Mouse (Mus musculus) midbrain, embryonic 11.5 days (tissue): ENCODE results near the gene Dppa4. TPM values are rescaled to one million over a fixed set of nuclear protein-coding genes. Genes with fewer than 3 reads are reported as not detected.

Experiments used
- ATAC-seq: fragments of 200-750 bp; cut with Nextera tagmentation; 2 replicates; pipeline ENCODE4 v1.8.0; 2017; ENCODE audit warnings: moderate TSS enrichment, moderate library complexity; ENCODE audit not compliant: low FRiP score
- DNase-seq: peaks from one replicate; pipeline ENCODE4 v3.0.0; 2015; ENCODE audit warnings: low spot score; ENCODE audit errors: missing footprints
- H3K27ac ChIP-seq: fragments of 300-500 bp; sonication (generic); 2 replicates; pipeline ENCODE4 v1.5.1; 2014; ENCODE audit warnings: low read depth, low read length
- H3K27me3 ChIP-seq: fragments of 300-500 bp; sonication (generic); 2 replicates; pipeline ENCODE4 v1.6.1; 2014; ENCODE audit warnings: mild to moderate bottlenecking, low read length, moderate library complexity, mixed read lengths; ENCODE audit not compliant: control insufficient read depth, insufficient read depth
- H3K36me3 ChIP-seq: fragments of 300-500 bp; sonication (generic); 2 replicates; pipeline ENCODE4 v1.6.1; 2014; ENCODE audit warnings: mild to moderate bottlenecking, low read length, moderate library complexity, mixed read lengths; ENCODE audit not compliant: control insufficient read depth, insufficient read depth
- H3K4me1 ChIP-seq: fragments of 300-500 bp; sonication (generic); 2 replicates; pipeline ENCODE4 v1.6.1; 2014; ENCODE audit warnings: low read length; ENCODE audit not compliant: control insufficient read depth, insufficient read depth
- H3K4me2 ChIP-seq: fragments of 300-500 bp; sonication (generic); 2 replicates; pipeline ENCODE4 v1.6.1; 2014; ENCODE audit warnings: mild to moderate bottlenecking, moderate library complexity
- H3K4me3 ChIP-seq: fragments of 300-500 bp; sonication (generic); 2 replicates; pipeline ENCODE4 v1.5.1; 2014; ENCODE audit warnings: low read depth, low read length
- H3K9ac ChIP-seq: fragments of 300-500 bp; sonication (generic); 2 replicates; pipeline ENCODE4 v1.6.1; 2014; ENCODE audit warnings: low read length
- H3K9me3 ChIP-seq: fragments of 300-500 bp; sonication (generic); 2 replicates; pipeline ENCODE4 v1.6.1; 2016; ENCODE audit warnings: low read length; ENCODE audit not compliant: control insufficient read depth
- WGBS: fragments of 180-500 bp; shearing (Covaris S2); extraction: QIAGEN DNeasy Blood & Tissue Kit; methylation state at CpG from one replicate; pipeline ENCODE4 v1.1.7; 2014; 5-methylcytosine and 5-hydroxymethylcytosine counted together
- polyA plus RNA-seq: library from polyadenylated mRNA; unstranded; fragments of >200 nt; fragmentation: Nextera tagmentation; extraction: Ambion mirVana; gene quantifications from 2 replicates; pipeline ENCODE4 v1.2.1, GENCODE M21; 2014

Gene Dppa4
- polyA plus RNA-seq, 1 experiment from 2014 or later = not detected

- ATAC-seq (no peak), DNase-seq (no peak)
- no peak overlapping the region for H3K4me2 ChIP-seq
- no peak overlapping the region for H3K27ac ChIP-seq
- H3K4me1 ChIP-seq = no peaks in the 10 kb centered on the region
- no peaks in the 10 kb centered on the region for H3K27me3 ChIP-seq
- H3K9ac ChIP-seq = no peak overlapping the region
- H3K36me3 ChIP-seq = no peaks in the 10 kb centered on the region
- no peak overlapping the region for H3K4me3 ChIP-seq
- 84% methylated on average over 12 of the region's 12 CpGs for WGBS
- H3K9me3 ChIP-seq = no peaks in the 10 kb centered on the region; the same call in 1 of the 2 replicates
Observed at GRCm38 (mm10) chr16:48309912-48310630, 26.5 kb downstream of the Dppa4 start.

- Histone ChIP-seq H3K9ac (no peak overlapping the region), H3K4me3 (no peak overlapping the region), H3K4me1 (no peaks in the 10 kb centered on the region), H3K9me3 (no peaks in the 10 kb centered on the region; the same call in 1 of the 2 replicates), H3K27ac (no peak overlapping the region), H3K36me3 (no peaks in the 10 kb centered on the region), H3K27me3 (no peaks in the 10 kb centered on the region), H3K4me2 (no peak overlapping the region)
- no peak for DNase-seq
- no peak for ATAC-seq
- 88% methylated on average over 3 of the region's 3 CpGs for WGBS
Observed at GRCm38 (mm10) chr16:48315294-48315693, 31.8 kb downstream of the Dppa4 start.

- no peaks in the 10 kb centered on the region for H3K36me3 ChIP-seq
- WGBS = 97% methylated on average over 6 of the region's 6 CpGs
- no peak for DNase-seq
- no peak for ATAC-seq
- H3K4me1 ChIP-seq = no peaks in the 10 kb centered on the region
- no peak overlapping the region for H3K4me2 ChIP-seq
- no peaks in the 10 kb centered on the region for H3K9me3 ChIP-seq
- no peak overlapping the region for H3K27ac ChIP-seq
- H3K4me3 ChIP-seq = no peak overlapping the region
- H3K9ac ChIP-seq = no peak overlapping the region
- H3K27me3 ChIP-seq = no peaks in the 10 kb centered on the region
Observed at GRCm38 (mm10) chr16:48320781-48321180, 37.2 kb downstream of the Dppa4 start.

- 83% methylated on average over 6 of the region's 6 CpGs for WGBS
- ATAC-seq = no peak
- Histone ChIP-seq H3K9me3 (no peaks in the 10 kb centered on the region), H3K4me1 (no peaks in the 10 kb centered on the region), H3K9ac (no peak overlapping the region), H3K36me3 (no peaks in the 10 kb centered on the region), H3K27me3 (no peaks in the 10 kb centered on the region), H3K4me2 (no peak overlapping the region), H3K4me3 (no peak overlapping the region), H3K27ac (no peak overlapping the region)
- no peak for DNase-seq
Observed at GRCm38 (mm10) chr16:48323133-48323532, 39.6 kb downstream of the Dppa4 start.

- DNase-seq = no peak
Observed at GRCm38 (mm10) chr16:48323602-48324345, 40.2 kb downstream of the Dppa4 start.

GRCm38 (mm10) chr16:48326903-48327302 is 43.4 kb downstream of the Dppa4 start:
- 79% methylated on average over 5 of the region's 5 CpGs for WGBS
- Histone ChIP-seq H3K4me2 (no peak overlapping the region), H3K9ac (no peak overlapping the region), H3K27ac (no peak overlapping the region), H3K27me3 (no peaks in the 10 kb centered on the region), H3K4me1 (no peaks in the 10 kb centered on the region), H3K36me3 (no peaks in the 10 kb centered on the region), H3K9me3 (no peaks in the 10 kb centered on the region), H3K4me3 (no peak overlapping the region)
- DNase-seq (no peak), ATAC-seq (no peak)

More at GRCm38 (mm10) chr16:48323602-48324345, 40.2 kb downstream of the Dppa4 start:
- Histone ChIP-seq H3K9ac (no peak overlapping the region), H3K27me3 (no peaks in the 10 kb centered on the region), H3K9me3 (no peaks in the 10 kb centered on the region), H3K4me3 (no peak overlapping the region), H3K36me3 (no peaks in the 10 kb centered on the region), H3K4me1 (no peaks in the 10 kb centered on the region), H3K4me2 (no peak overlapping the region), H3K27ac (no peak overlapping the region)
- ATAC-seq = no peak
- WGBS = 82% methylated on average over 8 of the region's 8 CpGs

GRCm38 (mm10) chr16:48328420-48328819 is 44.9 kb downstream of the Dppa4 start:
- Histone ChIP-seq H3K4me1 (no peaks in the 10 kb centered on the region), H3K36me3 (no peaks in the 10 kb centered on the region), H3K4me2 (no peak overlapping the region), H3K9me3 (no peaks in the 10 kb centered on the region), H3K27me3 (no peaks in the 10 kb centered on the region), H3K4me3 (no peak overlapping the region), H3K27ac (no peak overlapping the region), H3K9ac (no peak overlapping the region)
- DNase-seq = no peak
- 87% methylated on average over 2 of the region's 2 CpGs for whole genome bisulfite sequencing
- ATAC-seq = no peak

- H3K4me3 ChIP-seq = no peak overlapping the region
- DNase-seq (no peak), ATAC-seq (no peak)
- H3K9ac ChIP-seq = no peak overlapping the region
- H3K9me3 ChIP-seq = no peaks in the 10 kb centered on the region
- no peaks in the 10 kb centered on the region for H3K4me1 ChIP-seq
- no peaks in the 10 kb centered on the region for H3K27me3 ChIP-seq
- H3K27ac ChIP-seq = no peak overlapping the region
- H3K36me3 ChIP-seq = no peaks in the 10 kb centered on the region
- no peak overlapping the region for H3K4me2 ChIP-seq
- WGBS = 77% methylated on average over 3 of the region's 3 CpGs
Observed at GRCm38 (mm10) chr16:48331822-48332221, 48.3 kb downstream of the Dppa4 start.

- ATAC-seq = no peak
- Histone ChIP-seq H3K36me3 (no peaks in the 10 kb centered on the region), H3K9ac (no peak overlapping the region), H3K27ac (no peak overlapping the region), H3K4me1 (no peaks in the 10 kb centered on the region), H3K4me2 (no peak overlapping the region), H3K9me3 (no peaks in the 10 kb centered on the region), H3K27me3 (no peaks in the 10 kb centered on the region), H3K4me3 (no peak overlapping the region)
- DNase-seq = no peak
- WGBS = 93% methylated on average over 4 of the region's 4 CpGs
Observed at GRCm38 (mm10) chr16:48335326-48335725, 51.8 kb downstream of the Dppa4 start.
